Mouse (Mus musculus) stomach, postnatal 0 days (tissue): ENCODE results near the gene Cacna2d4.

Experiments
- CTCF ChIP-seq: IDR thresholded peaks from 2 replicates; pipeline ENCODE4 v1.5.1; 2016; ENCODE audit warnings: antibody characterized with exemption, low read depth, mild to moderate bottlenecking, moderate library complexity
- EP300 ChIP-seq: optimal IDR thresholded peaks from 2 replicates; pipeline ENCODE3; 2016; ENCODE audit warnings: antibody characterized with exemption

DNA sequence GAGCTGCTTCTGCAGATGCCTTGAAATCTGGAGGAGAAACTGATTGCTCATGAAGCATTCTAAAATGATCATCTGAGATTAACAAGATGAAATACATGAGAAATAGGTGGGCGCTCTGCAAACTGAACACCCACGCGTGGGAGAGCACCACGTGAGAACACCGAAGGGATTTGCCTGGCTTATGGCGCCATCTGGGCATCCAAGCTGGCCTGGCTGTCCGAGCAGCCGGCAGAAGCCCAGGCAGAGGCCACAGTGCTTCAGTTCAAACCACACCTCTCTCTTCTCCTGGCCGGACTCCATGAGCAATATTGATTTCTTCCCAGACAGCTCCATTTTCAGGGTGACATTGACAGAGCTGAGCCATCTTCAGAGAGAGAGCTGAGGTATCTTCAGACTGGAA is 44.4 kb downstream of the Cacna2d4 start:
- TF ChIP-seq CTCF (no peak), EP300 (no peak)
